Mouse (Mus musculus) midbrain, postnatal 0 days (tissue): ENCODE measurements at regions not wholly inside any gene's neighbourhood (a gene's known extent, or its start where the extent isn't known, plus 50 kb on each side); places are given as distances from the start of the nearest gene placed in this dataset.

Experiments
- ATAC-seq: fragments of 200-750 bp; cut with Nextera tagmentation; 2 replicates; pipeline ENCODE4 v1.8.0; 2017; ENCODE audit warnings: moderate number of reproducible peaks, mild to moderate bottlenecking, moderate TSS enrichment, moderate library complexity; ENCODE audit not compliant: low FRiP score
- DNase-seq: peaks from one replicate; pipeline ENCODE4 v3.0.0-alpha.2; 2015; ENCODE audit warnings: low spot score
- H3K27ac ChIP-seq: fragments of 300-500 bp; sonication (generic); 2 replicates; pipeline ENCODE4 v1.5.1; 2014; ENCODE audit warnings: low read depth, mild to moderate bottlenecking, low read length, mixed read lengths
- H3K27me3 ChIP-seq: fragments of 300-500 bp; sonication (generic); 2 replicates; pipeline ENCODE4 v1.6.1; 2014; ENCODE audit warnings: low read length, control low read depth, mixed read lengths; ENCODE audit not compliant: insufficient read depth
- H3K36me3 ChIP-seq: fragments of 300-500 bp; sonication (generic); 2 replicates; pipeline ENCODE4 v1.6.1; 2014; ENCODE audit warnings: low read length, control low read depth, mixed read lengths; ENCODE audit not compliant: insufficient read depth
- H3K4me1 ChIP-seq: fragments of 300-500 bp; sonication (generic); 2 replicates; pipeline ENCODE4 v1.6.1; 2014; ENCODE audit warnings: mild to moderate bottlenecking, control low read depth, antibody characterized with exemption, low read length, mixed read lengths; ENCODE audit not compliant: insufficient read depth
- H3K4me2 ChIP-seq: fragments of 300-500 bp; sonication (generic); 2 replicates; pipeline ENCODE4 v1.6.1; 2014; ENCODE audit warnings: low read depth, mild to moderate bottlenecking, low read length, mixed read lengths; ENCODE audit not compliant: poor library complexity, severe bottlenecking
- H3K4me3 ChIP-seq: fragments of 300-500 bp; sonication (generic); 2 replicates; pipeline ENCODE4 v1.5.1; 2014; ENCODE audit warnings: low read depth, mild to moderate bottlenecking, low read length, moderate library complexity
- H3K9ac ChIP-seq: fragments of 300-500 bp; sonication (generic); replicated peaks from 2 replicates; pipeline ENCODE4 v1.6.1; 2014; ENCODE audit warnings: mild to moderate bottlenecking, low read length, moderate library complexity, mixed read lengths; ENCODE audit not compliant: poor library complexity, severe bottlenecking
- H3K9me3 ChIP-seq: fragments of 300-500 bp; sonication (generic); 2 replicates; pipeline ENCODE4 v1.6.1; 2016; ENCODE audit warnings: low read length, control low read depth
- CTCF ChIP-seq: IDR thresholded peaks from 2 replicates; pipeline ENCODE4 v1.5.1; 2016; ENCODE audit warnings: antibody characterized with exemption, mild to moderate bottlenecking
- WGBS: fragments of 180-500 bp; shearing (Covaris S2); extraction: QIAGEN DNeasy Blood & Tissue Kit; methylation state at CpG from one replicate; pipeline ENCODE4 v1.1.7; 2014; 5-methylcytosine and 5-hydroxymethylcytosine counted together

GRCm38 (mm10) chr8:126666327-126667085, 72.7 kb upstream of the Irf2bp2 start:
- H3K4me1 ChIP-seq: peaks cover 52% of the 10 kb centered on the region
- 0% methylated on average over 14 of the region's 15 CpGs for WGBS
- TF ChIP-seq CTCF: no peak
- H3K27me3 ChIP-seq: no peaks in the 10 kb centered on the region
- 0 out of 2 replicates have a peak overlapping the region, but pooled peaks have one; percentile 36 for H3K9ac ChIP-seq
- H3K9me3 ChIP-seq: no peaks in the 10 kb centered on the region
- ATAC-seq (peak; percentile 87), DNase-seq (peak; percentile 100)
- no peak overlapping the region for H3K4me3 ChIP-seq
- peak overlapping the region; percentile 93 for H3K27ac ChIP-seq
- H3K36me3 ChIP-seq: no peaks in the 10 kb centered on the region
- H3K4me2 ChIP-seq: peak overlapping the region; percentile 6; the same call in 1 of the 2 replicates

GRCm38 (mm10) chr8:126665581-126666241, 71.9 kb upstream of the Irf2bp2 start:
- H3K4me1 ChIP-seq: peaks cover 59% of the 10 kb centered on the region
- peak overlapping the region; percentile 25; the same call in 1 of the 2 replicates for H3K9ac ChIP-seq
- no peaks in the 10 kb centered on the region for H3K27me3 ChIP-seq
- no peaks in the 10 kb centered on the region for H3K36me3 ChIP-seq
- peak overlapping the region; percentile 93 for H3K27ac ChIP-seq
- no peak for ATAC-seq
- H3K4me2 ChIP-seq: 0 out of 2 replicates have a peak overlapping the region, but pooled peaks have one; percentile 3
- DNase-seq: peak; percentile 78
- WGBS: 8% methylated on average over 18 of the region's 18 CpGs
- TF ChIP-seq CTCF: no peak
- H3K4me3 ChIP-seq: no peak overlapping the region
- H3K9me3 ChIP-seq: no peaks in the 10 kb centered on the region

- no peak overlapping the region for H3K4me3 ChIP-seq
- no peak for ATAC-seq
- no peaks in the 10 kb centered on the region for H3K36me3 ChIP-seq
- no peak overlapping the region for H3K9ac ChIP-seq
- H3K4me1 ChIP-seq: peaks cover 64% of the 10 kb centered on the region
- H3K27me3 ChIP-seq: no peaks in the 10 kb centered on the region
- H3K9me3 ChIP-seq: no peaks in the 10 kb centered on the region
- H3K27ac ChIP-seq: peak overlapping the region; percentile 93
- TF ChIP-seq CTCF: no peak
- no peak overlapping the region for H3K4me2 ChIP-seq
- WGBS: 37% methylated on average over 5 of the region's 5 CpGs
- no peak for DNase-seq
These were observed 71.1 kb upstream of the Irf2bp2 start for GRCm38 (mm10) chr8:126664891-126665290.

GRCm38 (mm10) chr8:126662797-126663784, 69.3 kb upstream of the Irf2bp2 start:
- ATAC-seq (no peak), DNase-seq (no peak)
- Histone ChIP-seq H3K36me3 (no peaks in the 10 kb centered on the region), H3K9me3 (no peaks in the 10 kb centered on the region), H3K4me2 (no peak overlapping the region), H3K27ac (peak overlapping the region; percentile 71), H3K4me1 (peaks cover 57% of the 10 kb centered on the region), H3K9ac (0 out of 2 replicates have a peak overlapping the region, but pooled peaks have one; percentile 24), H3K27me3 (no peaks in the 10 kb centered on the region), H3K4me3 (no peak overlapping the region)
- 36% methylated on average over 14 of the region's 14 CpGs for WGBS
- no peak for TF ChIP-seq CTCF

GRCm38 (mm10) chr8:126662151-126662550, 68.4 kb upstream of the Irf2bp2 start:
- 31% methylated on average over 5 of the region's 5 CpGs for WGBS

More at GRCm38 (mm10) chr8:126662151-126662550, 68.4 kb upstream of the Irf2bp2 start:
- Histone ChIP-seq H3K9me3 (no peaks in the 10 kb centered on the region), H3K27me3 (no peaks in the 10 kb centered on the region), H3K4me3 (no peak overlapping the region), H3K9ac (no peak overlapping the region), H3K4me1 (peaks cover 48% of the 10 kb centered on the region), H3K27ac (peak overlapping the region; percentile 71), H3K4me2 (no peak overlapping the region), H3K36me3 (no peaks in the 10 kb centered on the region)
- 0 out of 2 replicates have a peak, but pooled peaks have one; percentile 10 for TF ChIP-seq CTCF
- no peak for DNase-seq
- ATAC-seq: no peak
